Mouse (Mus musculus) lung, postnatal 25 days (tissue): ENCODE measurements around the gene 4921536K21Rik.
"Not testable (repeated sequence)": the region's sequence is repeated elsewhere in the genome, so short reads cannot be mapped to it uniquely, and the experiment has no call there.

Experiments
- DNase-seq: peaks from one replicate; pipeline ENCODE4 v3.0.0; 2022; ENCODE audit warnings: low spot score

Gene 4921536K21Rik

DNA sequence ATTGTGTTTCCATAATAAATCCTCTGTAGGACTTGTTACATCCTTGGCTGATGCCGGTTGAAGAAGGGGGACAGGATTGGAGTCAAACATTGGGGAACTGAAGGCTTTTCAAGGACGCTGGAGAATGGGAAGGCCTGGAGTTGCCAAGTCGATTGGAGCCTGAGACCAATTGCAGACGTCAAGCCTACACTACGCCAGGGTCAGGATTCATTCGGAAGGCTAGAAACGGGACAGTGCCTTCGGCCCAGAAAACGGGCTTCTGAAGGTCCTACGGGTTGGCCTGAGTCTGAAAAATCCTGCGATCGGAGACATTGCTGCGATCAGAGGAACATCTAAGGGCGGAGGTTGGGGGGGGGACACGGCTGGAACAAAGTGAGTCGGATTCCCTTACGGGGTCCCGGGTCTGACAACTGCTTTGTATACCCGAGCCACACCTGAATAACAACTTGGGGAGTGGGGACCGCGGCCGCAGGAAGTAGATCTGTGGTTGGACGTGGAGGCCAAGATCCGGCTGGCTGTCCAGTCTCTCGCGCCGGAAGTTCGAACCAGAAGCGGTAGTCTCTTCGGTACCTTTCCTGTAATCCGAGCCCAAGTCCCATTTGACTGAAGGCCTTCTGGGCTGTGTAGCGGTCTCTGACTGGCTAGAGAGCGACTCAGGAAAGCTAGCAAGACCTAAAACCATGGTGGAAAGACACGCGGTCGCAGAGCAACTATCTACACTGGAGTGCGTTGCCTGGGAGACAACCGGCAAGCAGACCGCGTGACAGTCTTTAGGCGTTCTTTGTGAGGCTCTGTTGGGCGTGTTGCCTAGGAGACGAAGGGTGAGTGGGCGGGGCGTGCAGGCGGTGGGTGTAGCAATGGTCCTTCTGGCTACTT is at the start of gene 4921536K21Rik, which contains the start of gene Dusp18:
Gene 4921536K21Rik, minus strand, starts transcription at position 693 of the 876 bp plus-strand sequence.
Gene Dusp18, plus strand, starts transcription at position 835 of the 876 bp plus-strand sequence.
- peak; percentile 96 for DNase-seq

DNA sequence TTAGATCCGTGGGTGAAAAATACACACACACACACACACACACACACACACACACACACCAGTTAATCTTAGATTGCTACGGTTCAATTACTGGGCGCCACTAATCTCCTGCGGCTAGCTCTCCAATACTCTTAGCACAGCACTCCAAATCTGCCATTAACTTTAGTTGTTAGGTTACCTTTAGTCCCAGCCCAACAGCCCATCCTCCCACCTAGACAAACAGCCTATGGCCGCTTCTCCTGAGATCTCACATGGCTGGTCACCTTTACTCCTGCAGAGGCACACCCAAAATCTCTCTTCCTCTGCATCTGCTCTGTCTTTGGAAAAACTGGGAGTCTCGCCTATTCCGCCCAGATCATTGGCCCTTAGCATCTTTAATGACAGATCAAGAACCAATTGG is 46.5 kb upstream of the 4921536K21Rik start:
- no peak for DNase-seq

DNA sequence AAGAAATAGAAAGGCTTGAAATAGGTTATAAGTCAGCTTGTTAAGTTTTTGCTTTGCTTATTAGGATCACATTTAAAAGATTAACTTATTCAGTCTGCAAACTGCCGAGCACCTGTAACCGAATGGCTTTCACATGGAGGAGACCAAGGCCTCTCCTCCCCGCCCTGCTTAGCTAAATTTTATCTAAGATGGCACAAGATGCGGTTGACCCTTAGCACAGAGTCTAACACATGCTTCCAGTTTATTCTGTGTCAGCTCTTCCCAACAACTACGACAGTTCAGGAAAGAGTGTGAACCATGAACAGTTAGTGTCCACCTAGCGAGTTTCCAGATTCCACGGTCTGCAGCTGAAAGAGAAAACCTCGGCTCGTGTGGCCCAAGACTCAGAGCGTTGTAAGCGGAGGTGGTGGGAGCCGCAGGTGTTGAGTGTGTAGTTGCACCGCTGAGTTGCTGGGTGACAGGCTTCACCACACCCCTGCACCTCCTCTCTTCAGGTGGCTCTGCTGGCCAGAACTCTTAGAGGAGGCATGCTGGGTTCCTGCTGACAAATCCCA is 42.5 kb upstream of the 4921536K21Rik start:
- no peak for DNase-seq

DNA sequence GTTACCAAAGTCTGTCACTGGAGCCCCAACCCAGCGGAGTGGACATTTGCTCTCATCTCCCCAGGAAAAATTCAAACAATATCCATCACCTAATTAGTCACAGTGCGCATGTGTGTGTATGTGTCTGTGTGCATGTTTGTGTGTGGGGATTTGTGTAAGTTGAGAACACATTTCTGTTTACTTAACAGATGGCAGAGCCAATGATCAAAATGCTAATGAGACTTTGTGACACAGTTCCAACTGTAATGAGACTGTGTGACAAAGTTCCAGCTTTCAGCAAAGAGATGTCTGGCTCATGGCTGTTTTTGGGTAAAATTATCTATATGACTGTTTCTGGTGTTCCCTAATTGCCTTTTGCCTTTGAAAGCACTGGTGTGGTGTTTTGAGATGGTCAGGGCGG is 41.4 kb upstream of the 4921536K21Rik start:
- no peak for DNase-seq

DNA sequence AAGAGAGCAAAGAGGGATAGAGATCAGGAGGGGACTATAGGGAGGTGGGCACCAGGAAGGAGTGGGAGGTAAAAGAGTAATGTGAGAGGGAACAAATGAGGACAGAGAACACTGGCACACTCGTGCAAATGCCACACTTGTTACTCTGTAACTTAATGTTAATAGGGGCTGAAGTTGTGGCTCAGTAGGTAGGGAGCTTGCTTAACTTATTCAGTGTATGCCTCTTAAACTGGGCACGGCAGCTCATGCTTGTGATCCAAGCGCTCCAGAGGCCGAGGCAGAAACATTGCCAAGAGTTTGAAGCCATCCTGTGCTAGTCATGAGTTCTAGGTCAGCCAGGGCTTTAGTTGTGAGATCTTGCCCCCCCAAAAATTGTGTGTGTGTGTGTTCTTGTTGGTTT is 40.2 kb upstream of the 4921536K21Rik start:
- DNase-seq: no peak

DNA sequence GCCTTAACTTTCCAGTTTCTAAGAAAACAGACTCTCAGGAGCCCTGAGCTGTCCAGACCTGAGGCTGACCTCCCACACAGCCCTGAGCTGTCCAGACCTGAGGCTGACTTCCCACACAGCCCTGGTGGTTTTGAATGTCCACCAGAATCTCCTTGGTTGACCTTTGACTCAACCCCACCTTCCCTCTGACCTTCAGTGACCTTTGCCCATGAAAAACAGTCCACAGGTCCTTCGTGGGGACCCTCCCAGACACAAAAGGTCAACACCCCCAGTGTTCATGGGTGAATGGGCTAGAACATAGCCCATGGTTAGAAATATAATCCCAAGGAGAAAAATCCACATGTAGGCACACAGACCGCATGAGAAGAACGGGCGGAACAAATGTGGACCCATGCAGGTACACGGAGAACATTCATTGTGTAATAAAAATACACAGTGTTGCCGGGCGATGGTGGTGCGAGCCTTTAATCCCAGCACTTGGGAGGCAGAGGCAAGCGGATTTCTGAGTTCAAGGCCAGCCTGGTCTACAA is 38.9 kb upstream of the 4921536K21Rik start:
- no peak for DNase-seq

DNA sequence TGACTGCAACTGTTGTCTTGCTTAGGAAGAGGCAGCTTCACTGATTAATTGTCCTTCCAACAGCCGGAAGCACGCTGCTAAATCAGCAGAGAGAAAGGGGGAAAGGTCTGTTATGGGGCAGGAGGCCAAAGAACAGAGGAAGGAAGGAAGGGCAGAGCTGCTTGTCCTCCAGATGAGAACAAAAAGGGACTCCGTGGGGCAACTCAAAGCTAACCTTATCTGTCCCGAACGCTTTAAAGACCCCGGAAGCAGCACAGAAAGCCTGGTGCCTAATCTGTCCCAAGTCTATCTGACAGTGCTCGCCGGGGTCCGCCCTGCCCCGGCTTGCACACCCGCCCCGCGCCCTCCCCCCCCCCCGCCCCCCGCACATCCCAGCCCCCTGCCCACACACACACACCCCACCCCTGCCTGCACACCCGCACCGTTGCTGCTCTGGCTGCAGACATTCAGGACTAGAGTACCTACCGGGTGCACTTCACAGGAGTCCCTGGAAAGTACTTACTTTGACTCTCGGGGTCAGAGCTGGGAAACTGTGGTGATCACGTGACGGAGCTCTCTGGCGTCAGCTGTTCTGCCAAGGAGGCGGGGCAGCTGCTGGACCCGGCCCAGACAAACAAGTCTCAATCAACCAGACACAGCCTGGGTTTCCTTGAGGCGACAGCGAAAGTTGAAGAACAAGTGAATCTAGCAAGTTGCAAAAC is 36.8 kb upstream of the 4921536K21Rik start, which contains the start of gene Tcn2:
Gene Tcn2, minus strand, starts transcription at position 649 of the 701 bp plus-strand sequence.
- peak; percentile 94 for DNase-seq

DNA sequence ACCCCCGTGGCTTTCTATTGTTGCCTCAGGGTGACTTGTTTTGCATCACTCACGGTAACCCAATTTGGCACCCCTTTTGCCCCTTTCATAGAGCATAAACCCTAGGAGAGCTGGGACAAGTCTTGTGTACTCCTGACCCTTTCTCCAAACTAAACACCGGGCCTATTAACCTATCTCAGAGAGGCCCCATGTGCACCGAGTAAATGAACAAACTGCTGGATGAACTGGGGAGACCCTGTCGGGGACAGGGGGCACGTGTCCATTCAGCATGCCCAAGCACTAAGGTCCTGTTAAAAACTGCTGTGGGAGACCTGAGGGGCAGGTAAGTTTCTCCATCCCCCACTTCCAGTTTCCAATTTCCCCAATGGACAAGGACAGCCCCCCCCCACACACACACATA is 36.0 kb upstream of the 4921536K21Rik start:
- no peak for DNase-seq

DNA sequence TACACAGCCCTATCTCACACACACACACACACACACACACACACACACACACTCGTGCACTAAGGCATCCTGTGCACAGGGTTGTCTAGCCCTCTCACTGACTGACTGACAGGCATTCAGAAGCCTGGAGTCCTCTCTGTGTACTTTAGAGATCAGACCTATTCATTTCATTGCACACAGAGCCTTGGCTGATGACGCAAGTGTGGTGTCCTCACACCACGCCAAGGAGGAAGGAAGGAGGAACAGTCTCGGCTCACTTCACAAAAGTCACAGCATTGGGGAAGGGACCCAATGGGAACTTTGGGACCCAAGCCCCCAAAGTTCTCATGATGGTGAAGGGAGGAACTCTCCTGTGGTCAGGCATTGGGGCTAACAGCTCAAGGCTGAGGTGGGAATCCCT is 35.1 kb upstream of the 4921536K21Rik start:
- DNase-seq: peak; percentile 64

DNA sequence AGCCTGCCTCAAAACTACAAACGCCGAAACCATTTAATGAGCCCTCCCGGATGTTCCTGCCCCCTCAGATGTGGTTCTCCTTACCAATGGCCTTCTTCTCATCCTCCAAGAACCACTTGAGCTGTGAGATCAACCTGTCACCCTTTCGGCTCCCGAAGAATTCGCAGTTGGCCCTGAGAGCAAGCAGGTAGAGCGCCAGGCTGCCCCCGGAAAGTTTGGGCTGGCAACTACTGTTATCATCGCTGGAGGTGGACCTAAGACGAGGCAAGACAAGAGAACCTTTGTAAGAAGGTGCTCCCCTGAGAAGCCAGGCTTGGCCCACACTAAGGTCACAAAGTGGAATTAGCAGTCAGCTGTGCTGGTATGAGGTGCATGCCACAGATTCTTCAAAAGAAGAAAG is 31.0 kb upstream of the 4921536K21Rik start:
- DNase-seq: no peak

DNA sequence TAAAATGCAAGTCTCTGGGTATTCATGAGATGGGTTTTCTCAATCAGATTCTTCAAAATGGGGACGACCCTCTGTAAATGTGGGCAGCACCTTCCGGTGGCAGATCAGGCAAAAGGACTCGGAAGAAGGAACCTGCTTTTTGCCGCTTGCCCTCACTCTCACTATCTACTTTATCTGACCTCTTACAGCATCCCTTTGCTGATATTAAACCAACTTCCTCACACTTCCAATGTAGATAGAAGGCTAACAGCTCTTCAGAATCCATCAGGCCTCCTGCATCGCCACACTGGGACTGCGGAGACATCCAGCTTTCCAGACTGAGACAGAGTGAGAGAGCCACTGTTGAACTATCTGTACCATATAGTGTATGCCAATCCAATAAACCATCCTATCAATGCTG is 27.8 kb upstream of the 4921536K21Rik start:
- DNase-seq: no peak

DNA sequence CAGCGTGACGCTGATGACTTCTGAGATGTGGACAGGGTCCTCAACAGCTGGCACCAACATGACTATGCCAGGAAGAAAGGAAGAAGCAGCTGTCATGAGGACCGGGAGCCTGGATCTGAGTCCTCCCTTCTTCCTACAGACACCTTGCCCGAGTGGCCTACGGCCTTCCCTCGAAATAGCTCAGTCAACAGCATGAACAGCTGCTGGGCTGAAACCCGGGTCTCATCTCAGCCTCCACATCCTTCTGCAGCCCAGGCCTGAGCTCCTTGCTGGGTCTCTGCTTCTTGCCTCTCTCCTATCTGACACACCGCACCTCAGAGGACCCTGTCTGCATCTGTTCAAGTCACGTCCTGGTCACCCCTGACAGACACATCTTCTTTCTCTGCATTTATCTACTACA is 27.2 kb upstream of the 4921536K21Rik start:
- no peak for DNase-seq

DNA sequence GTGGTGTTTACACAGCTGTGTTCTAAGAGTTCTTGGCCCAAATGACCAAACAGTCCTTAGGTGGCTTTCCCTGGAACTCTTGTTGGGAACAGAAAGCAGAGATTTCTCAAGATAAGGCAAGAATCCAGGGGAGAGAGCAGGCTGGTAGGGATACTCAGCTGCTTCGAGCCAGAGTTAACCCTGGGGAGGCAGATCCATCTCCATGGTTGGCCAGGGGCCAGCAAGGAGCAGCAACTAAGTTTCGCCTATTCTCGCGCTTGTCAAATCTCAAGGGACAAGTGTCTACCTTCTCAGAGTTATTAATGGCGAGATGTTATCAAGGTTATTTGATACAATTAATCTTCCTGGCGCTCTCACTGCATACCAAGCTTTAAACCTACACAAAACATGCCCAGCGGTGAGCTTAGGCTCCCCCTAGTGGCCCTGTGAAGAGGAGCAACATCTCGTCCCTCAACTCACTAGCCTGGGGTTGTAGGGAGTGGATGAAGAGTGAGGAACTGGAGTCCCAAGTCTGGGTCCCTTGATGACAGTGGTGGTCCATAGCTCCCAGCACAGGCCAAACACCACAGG is 26.5 kb upstream of the 4921536K21Rik start:
- DNase-seq: peak; percentile 48

DNA sequence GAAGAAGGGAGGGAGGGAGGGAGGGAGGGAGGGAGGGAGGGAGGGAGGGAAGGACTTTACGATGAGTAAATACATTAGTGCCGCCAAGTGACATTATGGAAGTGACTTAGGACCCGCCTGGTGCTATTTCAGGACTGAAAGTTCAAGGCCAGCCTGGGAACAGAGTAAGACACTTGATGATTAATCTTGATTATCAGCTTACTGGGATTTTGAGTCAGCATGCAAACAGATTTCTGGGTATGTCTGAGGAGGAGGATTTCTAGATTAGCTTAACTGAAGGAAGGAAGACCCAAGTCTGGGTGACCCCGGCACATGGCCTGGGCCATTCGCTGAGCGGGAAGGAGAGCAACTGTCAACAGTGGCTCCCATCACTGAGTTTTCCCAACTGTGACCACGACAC is 25.6 kb upstream of the 4921536K21Rik start:
- DNase-seq: no peak

DNA sequence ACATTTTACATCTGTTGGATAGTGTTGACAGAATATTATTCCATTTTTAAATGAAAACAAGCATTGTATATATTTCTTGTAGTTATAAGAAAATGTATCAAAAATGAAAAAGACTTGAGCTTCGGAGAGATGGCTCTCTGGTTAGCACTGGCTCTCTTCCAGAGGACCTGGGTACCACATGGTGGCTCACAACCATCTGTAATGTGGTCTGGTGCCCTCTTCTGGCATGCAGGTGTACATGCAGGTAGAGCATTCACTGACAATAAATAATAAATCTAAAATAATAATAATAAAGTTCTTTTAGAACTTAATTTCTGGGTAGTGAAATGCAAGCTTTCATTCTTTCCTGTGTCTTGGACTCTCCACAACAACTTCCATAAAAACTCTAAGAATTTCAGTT is 23.8 kb upstream of the 4921536K21Rik start:
- no peak for DNase-seq

DNA sequence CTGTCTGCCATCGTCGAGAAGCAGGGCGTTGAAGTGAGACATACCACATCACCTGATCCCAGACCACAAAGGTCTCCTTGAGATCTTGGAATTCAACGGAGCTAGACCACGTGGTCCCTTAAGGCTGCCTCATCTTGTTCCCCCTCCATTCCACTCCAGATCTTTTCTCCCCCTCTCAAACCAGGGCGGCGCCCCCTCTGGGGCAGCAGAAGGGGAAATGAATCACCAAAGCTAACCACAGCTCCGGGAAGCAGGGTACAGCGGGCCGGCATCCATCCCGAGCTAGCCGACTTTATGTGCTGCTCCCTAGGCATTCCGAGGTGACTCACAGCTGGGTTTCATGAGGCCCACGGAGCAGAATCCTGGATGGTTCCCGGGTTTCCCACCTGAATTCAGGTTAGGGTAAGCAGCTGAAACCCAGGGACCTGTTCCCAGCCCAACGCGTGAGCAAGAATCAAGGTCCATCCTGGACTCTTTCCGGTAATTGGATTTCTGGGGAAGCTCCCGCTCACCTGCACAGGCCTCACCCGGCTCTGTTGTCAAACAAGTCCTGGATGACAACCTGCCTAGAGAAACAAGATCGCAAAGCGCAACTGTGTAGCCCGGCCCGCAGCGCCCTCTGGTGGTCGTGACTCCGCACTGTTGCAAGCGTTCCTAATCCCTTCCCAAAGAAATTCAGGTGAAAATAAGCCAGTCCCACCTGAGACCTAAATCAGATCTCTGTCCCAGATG is 19.4 kb upstream of the 4921536K21Rik start, which contains the start of gene Slc35e4:
Gene Slc35e4, minus strand, starts transcription at position 556 of the 732 bp plus-strand sequence.
- DNase-seq: peak; percentile 81

DNA sequence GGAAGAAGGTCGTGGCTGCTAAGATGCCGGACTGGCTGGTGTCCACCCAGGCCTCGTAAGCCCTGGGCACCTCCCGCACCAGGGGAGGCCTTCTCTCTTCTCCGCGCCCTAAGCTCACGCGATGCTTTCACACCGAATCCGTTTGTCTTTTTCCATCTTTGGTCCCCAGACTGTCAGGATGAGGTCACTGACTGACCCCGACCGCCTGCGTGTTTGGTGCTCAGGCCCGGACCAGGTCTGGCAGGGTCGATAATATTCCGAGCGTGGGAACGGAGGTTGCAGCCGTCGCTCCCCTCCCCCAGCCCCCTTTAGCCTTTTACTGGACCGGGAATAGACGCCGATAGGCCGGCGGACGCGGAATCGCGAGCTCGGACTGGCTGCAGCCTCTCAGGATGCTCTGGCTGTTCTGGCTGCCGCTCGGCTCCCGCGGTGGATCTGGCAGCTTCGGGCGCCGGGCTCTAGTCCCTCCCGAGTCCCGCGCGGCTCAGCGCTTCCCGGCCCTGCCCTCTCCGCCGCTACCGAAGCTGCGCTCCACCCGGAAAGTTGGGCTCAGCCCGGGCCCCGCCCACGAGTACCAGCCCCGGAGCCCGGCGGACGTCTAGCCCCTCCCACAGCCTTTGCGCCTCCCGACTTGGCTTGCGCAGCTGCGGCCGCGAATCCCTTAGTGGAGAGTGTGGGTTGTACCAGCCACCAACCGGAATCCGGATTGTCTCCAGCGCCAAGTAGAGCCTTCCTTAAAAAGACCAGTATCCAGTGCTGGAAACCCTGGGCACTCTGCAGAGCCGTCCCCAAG is 18.6 kb upstream of the 4921536K21Rik start:
- DNase-seq: peak; percentile 96

DNA sequence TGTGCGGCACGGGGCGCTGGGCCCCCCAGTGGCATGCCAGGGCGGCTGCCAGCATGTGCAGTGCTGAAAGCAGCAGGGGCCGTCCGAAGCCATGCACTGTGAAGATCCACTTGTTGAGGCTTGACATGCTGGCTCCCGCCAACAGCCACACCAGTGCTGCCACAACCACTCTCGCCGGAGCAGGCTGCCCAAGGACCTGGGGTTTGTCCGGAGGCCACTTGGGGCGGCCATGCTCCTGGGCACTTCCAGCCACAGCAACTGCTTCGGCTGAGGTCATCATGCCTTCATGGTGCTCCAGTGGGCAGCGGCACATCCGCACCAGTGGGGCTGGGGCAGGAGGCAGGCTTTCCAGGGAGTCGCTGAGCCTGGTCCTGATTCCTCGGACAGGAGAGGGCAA is 18.0 kb upstream of the 4921536K21Rik start:
- peak; percentile 34 for DNase-seq

DNA sequence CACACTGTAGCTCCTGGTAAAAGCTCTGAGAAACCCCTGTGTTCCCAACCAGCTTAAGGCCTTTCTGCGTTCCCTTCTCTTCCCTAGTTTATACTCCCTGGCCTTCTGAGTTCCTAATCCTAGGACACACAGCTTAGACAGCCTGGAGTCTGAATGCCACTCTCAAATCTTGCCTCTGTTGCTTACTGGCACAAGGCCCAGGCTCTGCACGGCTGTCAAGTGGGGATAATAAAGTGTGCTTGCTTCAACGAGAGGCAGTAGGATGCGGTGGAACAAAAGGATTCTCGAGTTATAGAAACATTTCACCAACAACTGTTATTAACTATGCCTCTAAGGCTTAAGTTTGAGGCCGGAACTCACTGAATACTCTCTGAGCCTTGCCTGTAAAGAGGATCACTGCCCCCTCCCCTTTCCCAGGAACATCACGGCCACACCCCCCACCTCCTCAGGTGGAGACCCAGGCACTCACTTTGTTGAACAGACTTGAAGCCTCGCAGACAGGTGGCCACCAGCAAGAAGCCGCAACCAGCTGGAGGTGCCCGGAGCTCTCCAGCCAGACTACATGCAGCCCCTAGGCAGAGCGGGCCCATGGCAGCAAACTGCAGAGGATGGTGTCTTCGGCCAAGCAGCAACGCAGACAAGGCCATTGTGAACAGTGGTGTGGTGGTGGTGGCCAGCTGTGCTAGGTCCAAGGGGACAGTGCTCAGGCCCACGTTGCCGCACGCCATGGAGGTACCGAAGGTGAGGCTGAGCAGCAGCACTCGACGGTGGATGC is 17.4 kb upstream of the 4921536K21Rik start:
- DNase-seq: peak; percentile 22

DNA sequence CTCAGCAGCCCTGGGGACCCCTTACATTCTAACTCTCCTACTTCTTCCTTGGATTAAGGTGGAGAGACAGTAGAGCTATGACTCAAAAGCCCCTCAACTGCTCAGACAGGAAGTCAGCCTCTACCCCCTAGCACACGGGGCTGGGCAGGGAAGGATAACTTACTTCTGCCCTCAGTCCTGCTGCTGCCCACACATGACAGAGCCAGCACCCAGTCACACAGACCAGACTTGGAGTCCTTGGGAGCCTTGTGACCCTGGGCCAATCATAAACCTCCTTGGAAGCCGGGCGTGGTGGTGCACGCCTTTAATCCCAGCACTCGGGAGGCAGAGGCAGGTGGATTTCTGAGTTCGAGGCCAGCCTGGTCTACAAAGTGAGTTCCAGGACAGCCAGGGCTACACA is 16.5 kb upstream of the 4921536K21Rik start:
- not testable (repeated sequence) for DNase-seq
